Mouse (Mus musculus): Measurements from ENCODE around the gene Cux1. TPM values are rescaled to one million over a fixed set of nuclear protein-coding genes. Genes with fewer than 3 reads are reported as not detected.

Gene Cux1
- total RNA-seq, 2 experiments from 2014 or later = 34.5 to 36.4 TPM

GRCm38 (mm10) chr5:136406357-136406756, 160.9 kb downstream of the Cux1 start:
- H3K4me3 ChIP-seq = no peak overlapping the region
- DNase-seq (ENCODE audit: low spot score in 2 of 2) = no peak
- TF ChIP-seq CTCF (conservative IDR thresholded peaks at IDR 0.05) = peak; percentile 33
- no peak overlapping the region for H3K27ac ChIP-seq

DNA sequence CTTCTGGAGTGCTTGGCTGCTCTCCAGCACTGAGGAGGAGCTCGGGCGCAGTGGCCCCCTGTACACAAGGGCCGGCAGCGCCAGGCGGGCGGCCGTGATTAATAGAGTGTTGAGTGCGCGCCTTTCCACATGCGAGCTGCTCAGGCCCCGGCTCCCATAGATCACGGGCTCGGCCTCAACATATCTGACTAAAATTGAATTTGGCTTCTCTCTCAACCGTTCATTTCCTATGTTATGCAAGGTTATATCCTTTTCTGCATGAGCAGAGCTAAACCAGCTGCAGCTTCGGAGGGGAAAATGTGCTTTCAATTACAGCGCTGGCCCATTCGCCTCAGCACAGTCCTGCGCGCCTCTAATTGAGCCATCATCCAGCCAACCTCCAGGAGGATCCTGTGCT, 163.7 kb downstream of the Cux1 start:
- no peak for TF ChIP-seq CTCF (conservative IDR thresholded peaks at IDR 0.05)
- DNase-seq (ENCODE audit: low spot score in 2 of 2) = no peak
- H3K4me3 ChIP-seq = peak overlapping the region; percentile 25; the same call in 1 of the 2 replicates
- 0 out of 2 replicates have a peak overlapping the region, but pooled peaks have one; percentile 5 for H3K27ac ChIP-seq

DNA sequence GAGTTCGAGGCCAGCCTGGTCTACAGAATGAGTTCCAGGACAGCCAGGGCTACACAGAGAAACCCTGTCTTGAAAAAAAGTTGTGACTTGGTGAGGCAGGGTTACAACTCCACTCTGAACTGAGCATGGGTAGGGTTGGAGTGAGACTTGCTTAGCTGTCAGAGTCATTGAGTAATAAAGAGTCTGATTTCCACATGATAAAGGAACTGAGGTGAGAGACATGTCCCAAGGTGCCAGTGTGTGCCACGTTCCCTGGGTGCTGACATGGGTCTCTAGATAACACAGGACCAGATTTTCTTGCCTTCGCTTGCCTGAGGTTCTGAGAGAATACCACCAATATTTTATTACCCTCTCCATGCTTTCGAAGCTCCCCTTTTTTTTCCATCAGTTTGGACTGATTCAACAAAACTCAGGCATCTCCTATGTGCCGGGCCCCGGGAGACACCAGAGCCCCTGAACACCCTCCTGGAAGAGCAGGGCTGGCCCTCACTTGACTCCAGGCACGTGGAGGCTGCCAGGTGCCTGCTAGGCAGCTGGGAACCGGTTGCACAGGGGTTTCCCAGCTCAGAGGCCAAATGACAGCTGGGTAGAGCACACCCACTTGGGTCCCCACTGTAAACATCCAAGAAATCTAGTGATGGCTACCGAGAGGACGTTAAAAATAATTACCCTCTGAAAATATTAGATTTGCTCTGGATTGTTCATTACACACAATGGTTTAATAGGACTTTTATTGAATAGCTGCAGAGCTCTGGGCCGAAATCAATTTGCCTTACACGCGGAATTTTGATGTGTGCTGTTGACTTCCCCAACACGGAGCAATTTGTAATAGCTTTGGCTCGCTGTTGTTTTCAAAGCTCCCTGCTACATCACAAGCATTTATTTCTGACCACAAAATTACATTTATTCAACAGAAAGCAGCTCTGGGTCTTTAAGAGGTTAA, 164.4 kb downstream of the Cux1 start:
- Histone ChIP-seq H3K4me3 (peak overlapping the region; percentile 25; the same call in 1 of the 2 replicates), H3K27ac (0 out of 2 replicates have a peak overlapping the region, but pooled peaks have one; percentile 5)
- no peak for TF ChIP-seq CTCF (conservative IDR thresholded peaks at IDR 0.05)

DNA sequence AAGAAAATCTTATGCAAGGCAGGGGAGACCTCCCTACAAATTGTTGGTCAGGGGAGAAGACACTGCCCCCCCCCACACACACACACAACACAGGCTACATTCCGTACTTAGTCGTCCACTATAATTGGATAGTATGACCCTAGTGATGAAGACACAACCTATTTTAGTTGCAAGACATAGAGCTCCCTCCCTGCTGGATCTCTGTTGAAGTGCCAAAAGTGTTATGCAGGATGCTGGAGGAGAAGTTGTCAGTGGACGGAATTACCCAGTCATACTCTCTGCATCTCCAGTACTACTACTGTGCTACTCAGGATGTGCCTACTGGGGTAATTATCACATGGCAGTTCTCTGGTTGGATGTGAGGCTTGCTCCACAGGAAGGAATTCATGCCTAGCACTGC, 168.6 kb downstream of the Cux1 start:
- TF ChIP-seq CTCF (conservative IDR thresholded peaks at IDR 0.05) = no peak
- DNase-seq (ENCODE audit: low spot score in 2 of 2) = no peak
- Histone ChIP-seq H3K4me3 (no peak overlapping the region), H3K27ac (no peak overlapping the region)

More for the DNA sequence above, 164.4 kb downstream of the Cux1 start:
- no peak for DNase-seq (ENCODE audit: low spot score in 2 of 2)

DNA sequence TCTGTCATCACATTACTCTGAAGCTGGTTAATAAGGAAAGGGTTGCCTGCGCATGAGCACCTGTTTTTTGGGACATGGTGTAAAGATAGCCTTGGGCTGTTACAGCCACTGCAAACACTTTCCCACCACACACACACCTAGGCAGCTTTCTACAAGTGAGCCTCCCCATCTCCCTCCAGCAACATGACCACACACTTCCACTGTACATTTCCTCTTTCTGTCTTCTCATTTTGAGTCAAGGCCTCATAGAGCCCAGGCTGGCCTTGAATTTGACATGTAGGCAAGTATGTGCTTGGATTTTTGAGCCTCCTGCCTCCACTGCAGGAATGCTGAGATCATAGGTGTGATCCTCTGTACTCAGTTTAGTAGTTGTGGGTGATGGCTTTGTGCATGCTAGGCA, 170.6 kb downstream of the Cux1 start:
- TF ChIP-seq CTCF (conservative IDR thresholded peaks at IDR 0.05) = no peak
- H3K27ac ChIP-seq = no peak overlapping the region
- DNase-seq (ENCODE audit: low spot score in 2 of 2) = no peak
- no peak overlapping the region for H3K4me3 ChIP-seq

DNA sequence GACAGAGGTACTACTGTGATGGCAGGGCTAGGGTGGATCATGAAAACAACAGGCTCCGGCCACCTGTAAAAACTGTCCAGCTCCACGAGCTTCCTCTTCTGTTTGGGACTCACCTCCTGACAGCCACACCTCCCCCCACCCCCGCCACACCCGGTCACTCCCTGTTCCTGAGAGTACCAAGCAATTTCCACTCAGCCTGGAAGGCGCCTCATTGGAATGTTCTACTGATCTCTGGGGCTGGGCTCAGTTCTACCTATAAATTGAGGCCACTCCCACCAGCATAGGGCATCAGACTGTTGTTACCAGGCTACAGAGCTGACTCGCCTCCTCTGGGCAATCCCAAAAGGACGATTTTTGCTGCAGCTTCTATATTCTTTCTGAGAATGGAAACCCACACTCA, 171.0 kb downstream of the Cux1 start:
- no peak for TF ChIP-seq CTCF (conservative IDR thresholded peaks at IDR 0.05)
- no peak overlapping the region for H3K27ac ChIP-seq

DNA sequence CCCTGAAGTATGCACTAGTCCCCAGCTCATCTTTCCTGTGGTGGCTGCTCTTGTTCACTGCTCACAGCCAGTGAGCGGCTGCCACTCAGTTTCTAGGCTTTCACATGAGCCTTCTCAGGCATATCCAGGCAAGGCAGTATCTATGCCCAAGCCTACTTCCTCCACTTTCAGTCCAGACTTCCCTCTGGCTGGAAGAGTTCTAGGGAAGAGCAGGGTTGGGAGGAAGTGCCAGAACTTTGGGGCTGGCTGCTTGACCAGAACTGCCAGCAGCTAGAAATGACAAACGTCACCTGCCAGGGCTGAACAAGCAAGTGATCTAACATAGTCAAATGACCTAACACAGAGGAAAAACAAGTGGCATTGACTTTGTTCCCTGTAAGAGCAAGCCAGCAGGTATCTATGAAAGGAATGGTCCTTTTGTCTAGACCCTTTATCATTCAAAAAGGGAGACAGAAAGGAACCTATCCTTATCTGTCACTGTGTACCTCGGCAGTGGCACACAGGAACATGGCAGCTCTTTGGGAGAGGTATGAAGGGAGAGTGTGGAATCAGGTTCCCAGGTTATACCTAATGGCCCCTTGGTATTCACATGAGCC, 171.6 kb downstream of the Cux1 start:
- DNase-seq (ENCODE audit: low spot score in 2 of 2) = no peak
- TF ChIP-seq CTCF (conservative IDR thresholded peaks at IDR 0.05) = no peak
- Histone ChIP-seq H3K4me3 (no peak overlapping the region), H3K27ac (no peak overlapping the region)

More for the DNA sequence above, 171.0 kb downstream of the Cux1 start:
- no peak overlapping the region for H3K4me3 ChIP-seq
- no peak for DNase-seq (ENCODE audit: low spot score in 2 of 2)

DNA sequence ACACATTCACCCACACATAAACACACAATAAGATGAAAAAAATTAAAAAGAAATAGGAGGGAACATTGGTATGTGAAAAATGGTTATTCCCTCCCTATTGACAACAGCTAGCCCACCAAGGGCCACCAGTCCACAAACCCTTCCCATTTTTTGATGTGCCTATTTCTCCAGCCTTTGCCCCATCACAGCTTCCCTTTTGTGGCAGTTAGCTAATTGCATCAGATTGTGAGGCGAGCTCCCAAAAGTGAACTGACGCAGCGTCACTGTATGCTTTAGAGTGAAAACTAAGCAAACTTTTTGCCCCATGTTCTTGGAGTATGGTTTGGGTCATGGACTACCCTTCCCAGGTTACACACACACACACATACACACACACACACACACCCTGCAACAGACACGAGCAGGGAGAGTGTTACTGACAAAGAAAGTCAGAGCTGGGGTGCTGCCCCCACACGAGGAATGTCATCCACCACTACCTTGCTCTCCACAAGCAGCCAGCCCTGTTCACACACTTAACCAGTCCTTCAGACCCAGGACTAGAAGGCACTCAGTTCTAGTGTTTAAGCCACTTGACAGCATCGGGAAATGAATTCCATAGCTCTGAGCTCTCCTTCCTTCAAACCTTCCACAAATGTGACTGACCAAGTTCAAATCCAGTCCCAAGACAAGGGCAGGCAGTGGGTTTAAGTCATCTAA, 172.6 kb downstream of the Cux1 start:
- TF ChIP-seq CTCF (conservative IDR thresholded peaks at IDR 0.05) = no peak
- no peak overlapping the region for H3K27ac ChIP-seq
- H3K4me3 ChIP-seq = no peak overlapping the region
- DNase-seq (ENCODE audit: low spot score in 2 of 2) = no peak

- H3K4me3 ChIP-seq = no peak overlapping the region
- TF ChIP-seq CTCF (conservative IDR thresholded peaks at IDR 0.05) = no peak
Observed at GRCm38 (mm10) chr5:136393621-136394020, 173.7 kb downstream of the Cux1 start.

GRCm38 (mm10) chr5:136386757-136387156, 180.5 kb downstream of the Cux1 start:
- TF ChIP-seq CTCF (conservative IDR thresholded peaks at IDR 0.05) = no peak
- no peak for DNase-seq (ENCODE audit: low spot score in 2 of 2)
- Histone ChIP-seq H3K27ac (no peak overlapping the region), H3K4me3 (no peak overlapping the region)

More at GRCm38 (mm10) chr5:136393621-136394020, 173.7 kb downstream of the Cux1 start:
- no peak for DNase-seq (ENCODE audit: low spot score in 2 of 2)
- no peak overlapping the region for H3K27ac ChIP-seq

DNA sequence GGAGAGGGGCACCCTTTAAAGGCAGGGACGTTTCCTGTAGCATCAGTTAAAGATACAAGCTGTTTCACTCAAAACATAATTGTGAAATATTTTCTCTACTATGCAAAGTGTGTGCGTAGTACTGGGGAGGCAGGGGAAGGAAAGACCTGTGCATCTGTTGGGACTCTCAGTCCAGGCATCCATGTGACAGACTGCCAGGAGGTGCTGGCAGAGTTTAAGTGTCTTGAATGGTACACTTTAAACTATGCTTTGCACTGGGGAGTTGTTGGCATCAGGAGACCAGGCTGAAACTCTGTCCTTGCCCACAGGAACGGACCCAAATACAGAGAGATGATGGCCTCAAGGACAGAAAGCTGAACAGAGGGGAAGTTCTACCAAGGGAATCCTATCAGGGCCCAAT, 182.1 kb downstream of the Cux1 start:
- no peak for TF ChIP-seq CTCF (conservative IDR thresholded peaks at IDR 0.05)
- H3K27ac ChIP-seq = no peak overlapping the region
- no peak overlapping the region for H3K4me3 ChIP-seq
- no peak for DNase-seq (ENCODE audit: low spot score in 2 of 2)

DNA sequence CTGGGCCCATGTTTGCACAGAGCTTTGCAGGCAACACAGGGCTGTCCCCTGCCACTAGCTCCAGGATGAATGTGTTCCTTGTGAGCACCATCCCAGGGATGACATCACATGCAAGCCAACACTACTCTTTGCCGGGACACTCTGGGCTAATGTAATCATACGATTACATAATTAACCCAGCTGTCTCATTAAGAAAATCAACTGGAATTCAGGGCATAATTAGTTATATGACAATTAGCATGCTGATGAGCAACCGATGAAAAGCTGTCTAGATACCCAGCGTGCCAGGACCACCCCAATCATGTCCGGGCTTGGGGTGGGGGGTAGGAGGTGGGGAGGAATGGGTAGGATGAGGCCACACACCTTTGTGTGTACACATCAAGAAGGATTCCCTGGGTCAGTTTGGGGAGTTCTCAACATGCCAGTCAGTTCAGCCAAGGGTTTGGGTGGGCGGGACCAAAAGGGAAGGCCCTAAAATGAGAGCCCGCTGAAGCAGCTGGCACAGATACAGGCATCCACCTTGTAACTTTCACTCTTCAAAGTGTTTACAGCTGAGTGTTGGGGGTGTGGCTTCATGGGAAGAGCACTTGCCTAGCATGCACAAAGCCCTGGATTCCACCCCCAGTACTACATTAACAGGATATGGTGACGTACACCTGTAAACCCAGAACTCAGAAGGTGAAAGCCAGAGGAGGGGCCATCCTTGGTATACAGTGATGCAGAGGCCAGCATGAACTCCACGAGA, 184.9 kb downstream of the Cux1 start:
- no peak overlapping the region for H3K4me3 ChIP-seq
- DNase-seq (ENCODE audit: low spot score in 2 of 2) = no peak
- H3K27ac ChIP-seq = no peak overlapping the region
- no peak for TF ChIP-seq CTCF (conservative IDR thresholded peaks at IDR 0.05)
